Mouse (Mus musculus): ENCODE data around the gene Rab5if.

DNA sequence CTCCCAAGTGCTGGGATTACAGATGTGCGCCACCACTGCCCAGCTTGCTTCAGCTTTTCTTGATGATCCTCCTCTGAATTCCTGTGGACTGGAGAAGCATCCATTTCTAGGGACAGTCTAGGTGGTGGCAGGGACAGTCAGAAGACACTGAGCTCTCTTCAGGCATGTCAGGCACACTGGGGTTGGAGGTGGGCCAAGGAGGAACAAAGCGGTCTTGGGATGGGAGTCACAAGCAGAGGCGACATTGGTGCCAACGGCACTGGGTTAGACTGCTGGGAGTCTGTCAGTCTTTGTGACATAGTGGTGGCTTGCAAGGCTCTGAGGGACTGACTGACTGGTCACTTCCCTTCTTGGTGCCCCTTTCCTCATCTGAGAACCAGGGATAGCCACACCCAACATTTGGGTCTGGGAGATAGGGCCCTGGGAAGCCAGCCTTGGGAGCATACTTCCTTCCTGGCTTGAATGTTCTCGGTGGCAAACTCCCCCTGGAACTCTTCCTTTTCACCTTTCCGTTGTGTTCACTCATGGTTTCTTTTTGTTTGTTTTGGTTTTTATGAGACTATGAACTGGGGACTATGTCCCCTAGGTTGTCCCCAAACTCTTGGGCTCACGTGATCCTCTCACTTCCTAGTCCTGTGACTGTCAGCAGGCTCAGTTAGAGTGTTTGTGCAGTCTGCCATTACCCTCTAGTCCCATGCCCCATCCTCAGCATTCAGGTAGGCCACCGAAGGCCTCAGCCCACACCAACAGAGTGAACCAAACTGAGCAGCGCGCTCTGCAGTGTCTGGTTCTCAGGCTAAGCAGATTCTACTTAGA, 21.7 kb downstream of the Rab5if start:
- TF ChIP-seq EP300 (IDR thresholded peaks at IDR 0.05; ENCODE audit: insufficient read depth, low read depth, low read length): no peak
- no peak for TF ChIP-seq CTCF (IDR thresholded peaks at IDR 0.05)
- no peak for TF ChIP-seq POLR2A (IDR thresholded peaks at IDR 0.05; ENCODE audit: insufficient read depth, low read depth, low read length)

All from heart, adult 2 months (tissue).